Mouse (Mus musculus) lung, adult 2 months (tissue): ENCODE data around the gene Cyp2d22. TPM values are rescaled to one million over a fixed set of nuclear protein-coding genes. Genes with fewer than 3 reads are reported as not detected.

ENCODE experiments used
- DNase-seq: peaks from one replicate; pipeline ENCODE4 v3.0.0; 2022
- H3K4me1 ChIP-seq: fragments of 200-500 bp; 2 replicates; pipeline ENCODE4 v1.6.1; 2011; ENCODE audit warnings: low read length; ENCODE audit not compliant: control insufficient read depth, insufficient read depth
- H3K4me3 ChIP-seq: fragments of 200-500 bp; replicated peaks from 2 replicates; pipeline ENCODE3; 2011; ENCODE audit warnings: low read depth, mild to moderate bottlenecking, control low read depth, low read length; ENCODE audit errors: extremely low read depth
- CTCF ChIP-seq: fragments of 200-500 bp; IDR thresholded peaks from 2 replicates; pipeline ENCODE4 v1.5.1; 2011; ENCODE audit warnings: mild to moderate bottlenecking, low read length, control low read depth; ENCODE audit not compliant: insufficient read depth
- POLR2A ChIP-seq: fragments of 200-500 bp; IDR thresholded peaks from 2 replicates; pipeline ENCODE4 v1.6.1; 2011; ENCODE audit warnings: low read depth, mild to moderate bottlenecking, control low read depth, low read length, borderline replicate concordance; ENCODE audit errors: extremely low read depth
- WGBS: fragments of 180-500 bp; shearing (Covaris S2); methylation state at CpG from one replicate; pipeline ENCODE4 v1.1.7; 2018; 5-methylcytosine and 5-hydroxymethylcytosine counted together
- polyA plus RNA-seq: library from polyadenylated mRNA; depleted of rRNA; stranded (reverse); fragments of >200 nt; gene quantifications from 2 replicates; pipeline ENCODE4 v1.2.3, GENCODE M21; 2012; rRNA removed

Gene Cyp2d22
- polyA plus RNA-seq, 1 experiment = 84.6 TPM

DNA sequence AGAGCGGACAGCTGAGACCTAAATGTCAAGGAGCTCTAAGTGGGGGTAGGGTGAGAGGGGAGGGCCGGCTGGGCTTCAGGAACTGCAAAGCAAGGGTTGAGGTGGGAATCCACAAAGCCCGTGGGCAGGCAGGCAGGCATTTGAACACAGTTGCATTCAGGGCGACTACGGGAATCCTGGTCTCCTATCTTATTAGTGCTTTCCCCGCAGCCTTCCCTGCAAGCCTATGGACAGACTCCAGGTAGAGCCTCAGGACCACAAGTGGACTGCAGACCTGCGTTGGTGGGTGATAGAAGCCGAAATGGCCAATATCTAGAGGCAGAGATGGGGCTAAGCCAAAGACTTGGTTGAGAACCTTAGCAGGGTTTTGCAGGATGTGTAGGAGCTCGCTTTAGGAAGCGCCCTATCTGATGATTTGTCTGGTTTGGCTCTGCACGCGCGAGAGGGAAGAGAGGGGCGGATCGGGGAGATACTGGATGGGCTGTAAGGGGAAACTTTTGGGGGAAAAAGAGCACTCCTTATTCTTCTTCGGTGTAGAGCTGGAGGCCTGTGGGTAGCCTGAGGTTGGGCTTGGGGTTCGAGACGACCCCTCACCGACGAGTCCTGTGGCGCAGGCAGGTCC, 39.5 kb downstream of the Cyp2d22 start:
- peak overlapping the region; percentile 30 for H3K4me3 ChIP-seq
- no peak for TF ChIP-seq CTCF
- TF ChIP-seq POLR2A = no peak
- H3K4me1 ChIP-seq = peaks cover 6% of the 10 kb centered on the region
- DNase-seq = no peak
- WGBS = 40% methylated on average over 21 of the region's 21 CpGs

DNA sequence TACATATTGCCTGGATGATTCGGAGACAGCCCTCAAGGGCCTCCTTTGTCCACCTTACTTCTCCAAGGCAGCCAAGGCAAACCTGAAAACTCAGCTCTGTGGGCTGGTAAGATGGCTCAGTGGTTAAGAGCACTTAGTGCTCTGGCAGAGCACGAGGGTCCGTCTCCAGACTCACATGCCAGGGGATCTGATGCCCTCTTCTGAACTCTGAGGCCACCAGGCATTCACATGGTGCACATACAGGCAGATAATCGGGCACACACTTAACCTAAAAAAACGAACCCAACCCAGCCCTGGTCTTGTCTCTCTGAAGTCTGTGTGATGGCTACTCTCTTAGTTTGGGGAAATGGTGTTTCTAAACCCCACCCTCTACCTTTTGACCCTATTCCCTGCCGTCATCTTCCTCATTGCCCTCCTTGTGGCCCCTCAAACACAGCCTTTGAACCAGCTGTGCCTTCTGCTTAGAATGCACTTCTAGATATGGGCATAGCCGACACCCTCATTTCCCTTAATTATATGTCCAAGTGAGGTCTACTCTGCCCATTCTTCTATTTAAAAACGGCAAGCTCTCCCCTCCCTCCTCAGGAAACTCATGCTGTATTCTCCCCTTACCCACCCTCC, 40.3 kb downstream of the Cyp2d22 start:
- Histone ChIP-seq H3K4me3 (no peak overlapping the region), H3K4me1 (peaks cover 6% of the 10 kb centered on the region)
- TF ChIP-seq POLR2A (no peak), CTCF (no peak)
- WGBS = 63% methylated on average over 8 of the region's 8 CpGs
- no peak for DNase-seq

DNA sequence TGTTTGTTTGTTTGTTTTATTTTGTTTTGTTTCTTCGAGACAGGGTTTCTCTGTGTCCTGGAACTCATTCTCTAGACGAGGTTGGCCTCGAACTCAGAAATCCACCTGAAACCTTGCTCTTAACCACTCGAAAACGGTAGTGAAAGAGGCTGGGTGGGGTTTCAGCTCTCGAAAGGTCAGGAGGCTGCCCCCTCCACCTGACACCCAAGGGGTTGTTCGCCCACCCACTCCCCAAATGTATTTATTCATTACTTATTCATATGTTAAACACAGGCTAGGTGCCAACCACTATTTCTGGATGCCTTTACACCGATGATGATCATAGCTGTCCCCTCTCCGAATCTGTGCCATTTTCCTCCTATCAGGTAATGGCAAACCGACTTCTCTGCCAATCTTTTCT, 40.9 kb downstream of the Cyp2d22 start:
- H3K4me3 ChIP-seq = peak overlapping the region; percentile 90
- DNase-seq = no peak
- no peak for TF ChIP-seq POLR2A
- no peak for TF ChIP-seq CTCF
- H3K4me1 ChIP-seq = peaks cover 6% of the 10 kb centered on the region
- whole genome bisulfite sequencing = 49% methylated on average over 10 of the region's 10 CpGs

DNA sequence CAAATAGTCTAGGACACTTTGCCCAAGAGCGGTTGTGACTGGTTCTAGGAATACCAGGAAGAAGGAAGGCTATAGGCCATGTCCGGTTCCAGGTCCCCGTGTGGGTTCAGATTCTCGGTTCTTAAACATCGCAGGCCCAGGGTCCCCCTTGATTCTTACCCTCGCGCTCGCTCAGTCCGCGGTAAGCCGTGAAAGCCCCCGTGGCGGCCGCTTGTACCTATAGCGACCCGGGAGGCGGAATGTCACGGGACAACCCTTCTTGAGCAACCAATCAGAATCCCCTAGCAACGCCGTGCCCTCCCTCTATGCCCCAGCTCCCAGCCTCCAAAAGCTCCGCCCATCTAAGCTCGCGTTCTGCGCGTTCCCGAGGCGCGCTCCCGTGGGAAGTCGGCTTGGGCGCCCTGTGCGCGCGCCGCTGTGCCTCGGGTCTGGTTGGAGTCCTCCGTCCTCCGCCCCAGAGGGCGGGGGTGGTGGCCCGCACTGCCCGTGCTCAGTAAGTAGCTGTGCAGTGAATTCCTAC, 41.4 kb downstream of the Cyp2d22 start, which contains the start of the genes Naga, Pheta2 and Smdt1:
Gene Naga (minus strand): TSS at position 333 of the 520 bp plus-strand sequence.
Gene Pheta2 (plus strand): TSS at position 350 of the 520 bp plus-strand sequence.
Gene Smdt1 (plus strand): TSS at position 367 of the 520 bp plus-strand sequence.
- under 1% methylated on average over 41 of the region's 41 CpGs for WGBS
- Histone ChIP-seq H3K4me3 (peak within 1 kb of the TSS; percentile 90), H3K4me1 (peaks cover 6% of the 10 kb centered on the region)
- peak; percentile 97 for DNase-seq
- TF ChIP-seq CTCF (no peak), POLR2A (peak; percentile 10; the same call in 1 of the 2 replicates)

DNA sequence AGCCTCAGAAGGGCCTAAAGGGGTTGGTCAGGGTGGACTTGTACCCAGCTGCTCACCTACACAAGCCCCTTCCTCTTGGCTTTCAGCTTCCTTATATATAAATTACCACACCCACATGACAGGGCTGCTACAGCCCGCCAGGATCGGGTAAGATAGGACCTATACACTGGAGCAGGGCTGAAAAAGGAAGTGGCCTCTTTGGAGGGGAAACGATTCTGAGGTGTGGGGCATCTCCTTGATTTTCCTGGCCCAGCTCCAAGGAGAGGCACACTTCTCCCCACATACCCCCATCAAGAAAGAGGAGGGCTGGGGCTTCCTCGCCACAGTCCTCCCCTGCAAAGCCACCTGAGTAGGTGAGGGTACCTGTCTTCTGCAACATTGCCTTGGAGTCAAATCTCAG, 42.2 kb downstream of the Cyp2d22 start:
- Histone ChIP-seq H3K4me3 (peak overlapping the region; percentile 90), H3K4me1 (peaks cover 6% of the 10 kb centered on the region)
- TF ChIP-seq POLR2A (no peak), CTCF (no peak)
- no peak for DNase-seq
- WGBS = 7% methylated on average over 4 of the region's 4 CpGs

DNA sequence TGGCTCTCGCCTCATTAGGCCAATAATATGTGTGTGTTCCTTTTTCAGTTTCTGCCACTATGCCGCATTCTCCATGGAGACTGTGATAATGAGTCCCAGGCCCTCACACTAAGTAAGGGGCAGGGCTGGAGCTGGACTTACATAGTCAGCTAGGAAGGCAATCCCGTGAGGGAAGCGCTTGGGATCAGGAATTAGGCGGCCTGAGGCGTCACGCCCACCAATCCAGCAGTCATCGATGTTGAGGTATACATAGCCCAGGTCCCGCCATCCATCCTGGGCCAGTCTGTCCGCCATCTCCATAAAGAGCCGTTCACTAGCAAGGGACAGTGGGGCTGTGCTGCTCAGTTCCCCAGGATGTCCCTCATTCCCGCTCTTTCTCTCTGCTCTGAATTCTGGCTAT, 43.4 kb downstream of the Cyp2d22 start:
- Histone ChIP-seq H3K4me1 (peaks cover 6% of the 10 kb centered on the region), H3K4me3 (no peak overlapping the region)
- 91% methylated on average over 12 of the region's 12 CpGs for WGBS
- TF ChIP-seq POLR2A = no peak
- no peak for TF ChIP-seq CTCF
- DNase-seq = no peak

DNA sequence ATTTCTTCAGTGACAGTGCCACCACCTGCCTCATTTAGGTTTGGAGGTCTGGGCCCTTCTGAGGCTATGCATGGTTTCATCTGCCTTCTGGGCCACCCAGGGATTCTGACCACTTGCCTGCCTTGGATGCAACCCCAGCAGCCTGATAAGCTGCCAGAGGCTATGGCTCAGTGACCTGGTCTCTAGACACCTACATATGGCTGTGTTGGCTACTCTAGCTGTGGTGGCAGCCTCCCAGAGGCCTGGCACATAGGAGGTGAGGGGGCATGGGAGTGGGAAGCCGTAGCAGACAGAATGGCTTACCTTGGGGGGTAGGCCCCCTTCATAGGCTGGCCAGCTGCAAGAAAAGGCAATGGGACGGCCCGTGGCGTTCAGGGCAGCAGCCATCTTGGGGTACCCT, 44.9 kb downstream of the Cyp2d22 start:
- WGBS = 97% methylated on average over 4 of the region's 4 CpGs
- H3K4me1 ChIP-seq = peaks cover 6% of the 10 kb centered on the region
- TF ChIP-seq CTCF (no peak), POLR2A (no peak)
- no peak for DNase-seq
- no peak overlapping the region for H3K4me3 ChIP-seq

DNA sequence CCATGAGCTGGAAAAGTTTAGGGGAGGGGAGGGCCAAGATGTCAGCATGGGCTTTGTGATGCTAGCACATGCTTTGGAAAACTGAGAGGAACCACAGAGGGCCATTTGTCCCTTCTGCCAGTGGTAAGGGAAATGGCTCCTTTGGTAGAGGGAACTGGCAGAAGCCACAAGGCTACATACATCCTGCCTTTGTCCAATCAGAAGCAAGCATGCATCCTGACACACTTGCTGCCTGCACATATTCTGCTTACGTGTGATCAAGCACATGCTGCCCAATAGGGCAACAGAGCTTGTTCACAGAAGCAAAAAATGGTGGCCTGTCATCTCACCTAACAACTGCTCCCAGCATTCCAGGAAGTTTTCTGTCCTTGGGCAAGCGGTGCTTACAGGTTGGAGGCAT, 54.7 kb downstream of the Cyp2d22 start:
- TF ChIP-seq CTCF = no peak
- no peak for TF ChIP-seq POLR2A
- H3K4me1 ChIP-seq = no peaks in the 10 kb centered on the region
- no peak overlapping the region for H3K4me3 ChIP-seq
- DNase-seq = no peak
- 70% methylated on average over 2 of the region's 2 CpGs for WGBS

DNA sequence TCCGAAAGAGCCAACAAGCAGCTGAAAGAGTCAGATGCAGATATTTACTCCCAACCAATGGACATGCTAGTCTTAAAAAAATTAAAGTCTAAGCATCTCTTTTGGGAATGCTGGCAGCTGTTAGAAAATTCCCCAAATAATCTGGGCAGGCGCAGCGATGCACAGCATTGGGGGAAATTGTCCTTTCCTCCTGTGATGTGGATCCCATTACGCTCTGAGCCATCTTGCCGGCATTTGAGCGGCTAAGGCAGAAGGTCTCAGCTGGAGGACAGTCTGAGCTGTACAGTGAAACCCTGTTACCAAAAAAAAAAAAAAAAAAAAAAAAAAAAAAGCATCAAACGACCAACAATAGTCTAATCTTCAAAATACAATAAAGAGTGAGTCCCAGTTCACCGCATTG, 57.9 kb downstream of the Cyp2d22 start:
- TF ChIP-seq CTCF (no peak), POLR2A (no peak)
- DNase-seq = no peak
- 80% methylated on average over 8 of the region's 8 CpGs for WGBS
- H3K4me1 ChIP-seq = no peaks in the 10 kb centered on the region
- H3K4me3 ChIP-seq = no peak overlapping the region

Other genes with a start within 250 kb of the Cyp2d22 start
- 261 and 292 TPM in 2 replicates for gene Srebf2, start 233.1 kb downstream of the Cyp2d22 start, polyA plus RNA-seq
- gene Shisa8, start 167.4 kb downstream of the Cyp2d22 start, polyA plus RNA-seq = 0.40 and 1.00 TPM in 2 replicates
- gene Tnfrsf13c, start 155.9 kb downstream of the Cyp2d22 start, polyA plus RNA-seq = 4.4 and 4.9 TPM in 2 replicates
- gene Cenpm, start 135.5 kb downstream of the Cyp2d22 start, polyA plus RNA-seq = 1.8 and 3.4 TPM in 2 replicates
- not detected in 2 replicates for gene 1500009C09Rik, start 127.9 kb downstream of the Cyp2d22 start, polyA plus RNA-seq
- gene Sept3, start 105.4 kb downstream of the Cyp2d22 start, polyA plus RNA-seq = 3.9 and 4.6 TPM in 2 replicates
- gene Wbp2nl, start 81.3 kb downstream of the Cyp2d22 start, polyA plus RNA-seq = not detected in 2 replicates
- gene Naga, start 41.3 kb downstream of the Cyp2d22 start, polyA plus RNA-seq = 167 and 189 TPM in 2 replicates
- 1.8 and 2.4 TPM in 2 replicates for gene Pheta2, start 41.3 kb downstream of the Cyp2d22 start, polyA plus RNA-seq
- gene Smdt1, start 41.3 kb downstream of the Cyp2d22 start, polyA plus RNA-seq = 189 and 202 TPM in 2 replicates
- 183 and 193 TPM in 2 replicates for gene Ndufa6, start 25.9 kb downstream of the Cyp2d22 start, polyA plus RNA-seq
- gene Cyp2d11, start 13.8 kb upstream of the Cyp2d22 start, polyA plus RNA-seq = not detected in 2 replicates
- gene Cyp2d10, start 26.9 kb upstream of the Cyp2d22 start, polyA plus RNA-seq = 0.43 and 0.65 TPM in 2 replicates
- gene Cyp2d9, start 53.2 kb upstream of the Cyp2d22 start, polyA plus RNA-seq = 0.97 and 1.3 TPM in 2 replicates
- 0.24 TPM in 1 of 2 replicates, not detected in the other for gene Cyp2d12, start 174.8 kb upstream of the Cyp2d22 start, polyA plus RNA-seq
- gene Cyp2d34, start 240.7 kb upstream of the Cyp2d22 start, polyA plus RNA-seq = 1.2 TPM in 1 of 2 replicates, not detected in the other